Mouse (Mus musculus) myocyte (in vitro differentiated cells): ENCODE measurements around the gene Cog5. TPM values are rescaled to one million over a fixed set of nuclear protein-coding genes. Genes with fewer than 3 reads are reported as not detected.

Source experiments
- H3K27me3 ChIP-seq: one replicate; pipeline ENCODE4 v1.6.1; 2011; ENCODE audit not compliant: control insufficient read depth, insufficient read depth, insufficient read length
- H3K36me3 ChIP-seq: one replicate; pipeline ENCODE4 v1.6.1; 2011; ENCODE audit not compliant: control insufficient read depth, insufficient read depth
- H3K4me2 ChIP-seq: one replicate; pipeline ENCODE4 v1.6.1; 2011; ENCODE audit warnings: low read depth, control low read depth
- H3K4me3 ChIP-seq: one replicate; pipeline ENCODE4 v1.5.1; 2011; ENCODE audit warnings: mild to moderate bottlenecking, control low read depth, moderate library complexity
- H3K79me2 ChIP-seq: one replicate; pipeline ENCODE4 v1.6.1; 2011; ENCODE audit not compliant: control insufficient read depth, insufficient read depth
- H3ac ChIP-seq: one replicate; pipeline ENCODE4 v1.6.1; 2011; ENCODE audit not compliant: control insufficient read depth, insufficient read length
- CEBPB ChIP-seq: IDR thresholded peaks from 2 replicates; pipeline ENCODE4 v1.6.1; 2011; ENCODE audit warnings: mild to moderate bottlenecking, moderate library complexity; ENCODE audit not compliant: poor library complexity, insufficient read depth, severe bottlenecking
- E2F4 ChIP-seq: IDR thresholded peaks from one replicate; pipeline ENCODE4 v1.6.1; 2011; ENCODE audit warnings: mild to moderate bottlenecking, control low read depth, moderate library complexity; ENCODE audit not compliant: insufficient read depth
- MAX ChIP-seq: IDR thresholded peaks from one replicate; pipeline ENCODE4 v1.6.1; 2011; ENCODE audit warnings: low read depth, mild to moderate bottlenecking, control low read depth
- MYOD1 ChIP-seq, 3 experiments: IDR thresholded peaks; one replicate each; pipeline ENCODE4 v1.6.1; 2011; ENCODE audit warnings: control low read depth in 2 of 3, low read depth in 2 of 3, mild to moderate bottlenecking in 2 of 3, moderate library complexity in 1 of 3; ENCODE audit not compliant: insufficient read length in 2 of 3, control insufficient read depth in 1 of 3
- MYOG ChIP-seq, 3 experiments: IDR thresholded peaks; one replicate each; pipeline ENCODE4 v1.6.1; 2011; ENCODE audit warnings: control low read depth in 2 of 3, low read depth in 2 of 3, mild to moderate bottlenecking in 2 of 3; ENCODE audit not compliant: insufficient read length in 2 of 3, control insufficient read depth in 1 of 3, insufficient read depth in 1 of 3
- POLR2A ChIP-seq: IDR thresholded peaks from one replicate; pipeline ENCODE4 v1.6.1; 2011; ENCODE audit warnings: low read depth, mild to moderate bottlenecking, control low read depth, moderate library complexity; ENCODE audit not compliant: insufficient read length
- POLR2AphosphoS2 ChIP-seq: IDR thresholded peaks from one replicate; pipeline ENCODE4 v1.6.1; 2011; ENCODE audit warnings: low read depth, control low read depth; ENCODE audit not compliant: insufficient read length
- REST ChIP-seq: IDR thresholded peaks from one replicate; pipeline ENCODE4 v1.6.1; 2011; ENCODE audit warnings: mild to moderate bottlenecking, control low read depth, moderate library complexity; ENCODE audit not compliant: insufficient read depth, insufficient read length
- SRF ChIP-seq: IDR thresholded peaks from one replicate; pipeline ENCODE4 v1.6.1; 2011; ENCODE audit warnings: low read depth; ENCODE audit not compliant: control insufficient read depth, insufficient read length
- TCF12 ChIP-seq: IDR thresholded peaks from one replicate; pipeline ENCODE4 v1.6.1; 2011; ENCODE audit warnings: mild to moderate bottlenecking, control low read depth; ENCODE audit not compliant: poor library complexity, insufficient read depth, severe bottlenecking
- TCF3 ChIP-seq: IDR thresholded peaks from one replicate; pipeline ENCODE4 v1.6.1; 2011; ENCODE audit warnings: low read depth, control low read depth; ENCODE audit not compliant: insufficient read length
- USF1 ChIP-seq: IDR thresholded peaks from one replicate; pipeline ENCODE4 v1.6.1; 2011; ENCODE audit warnings: low read depth, mild to moderate bottlenecking, control low read depth, moderate library complexity
- polyA plus RNA-seq: library from polyadenylated mRNA; unstranded; fragments of >200 nt; fragmentation: generic; extraction: Trizol; gene quantifications from one replicate; pipeline ENCODE4 v1.2.1, GENCODE M21; 2012; ENCODE audit warnings: missing spikeins

Cog5 gene
- polyA plus RNA-seq, 1 experiment, result 10.2 TPM

DNA sequence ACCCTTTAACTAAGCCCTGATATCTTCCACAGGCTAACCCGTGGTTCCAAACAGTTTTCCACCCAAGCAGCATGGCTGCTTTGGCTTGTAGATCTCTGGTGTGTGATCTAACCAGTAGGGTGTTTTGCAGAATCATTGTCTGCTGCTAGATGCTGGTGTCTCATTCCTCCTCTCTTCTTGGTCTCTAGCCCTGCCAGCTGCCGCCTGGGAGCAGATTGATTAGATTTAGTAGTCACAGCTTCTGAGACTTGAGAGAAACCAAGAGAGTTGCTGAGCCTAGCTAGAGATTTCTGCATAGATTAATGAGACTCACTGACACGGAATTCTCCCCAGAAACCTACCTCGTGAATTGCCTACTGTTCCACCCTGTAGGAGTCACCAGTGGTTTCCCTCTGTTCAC lies 230.4 kb downstream of the Cog5 start:
- H3ac ChIP-seq, result no peak overlapping the region
- H3K27me3 ChIP-seq, result no peaks in the 10 kb centered on the region
- H3K4me3 ChIP-seq, result no peak overlapping the region
- H3K4me2 ChIP-seq, result no peak overlapping the region
- no peak for TF ChIP-seq MYOD1 (IDR thresholded peaks at IDR 0.05; ENCODE audit: control insufficient read depth in 1 of 3, insufficient read length in 2 of 3, low read depth in 2 of 3)
- TF ChIP-seq SRF, result no peak
- no peak for TF ChIP-seq REST
- no peak for TF ChIP-seq POLR2AphosphoS2
- no peak for TF ChIP-seq E2F4
- TF ChIP-seq MYOG (IDR thresholded peaks at IDR 0.05; ENCODE audit: control insufficient read depth in 1 of 3, insufficient read depth in 1 of 3, insufficient read length in 2 of 3, low read depth in 2 of 3), result no peak
- no peak for TF ChIP-seq TCF3
- no peak for TF ChIP-seq CEBPB
- TF ChIP-seq MAX, result no peak
- TF ChIP-seq POLR2A, result no peak
- no peak for TF ChIP-seq TCF12
- no peaks in the 10 kb centered on the region for H3K79me2 ChIP-seq
- H3K36me3 ChIP-seq, result peaks cover 2% of the 10 kb centered on the region

DNA sequence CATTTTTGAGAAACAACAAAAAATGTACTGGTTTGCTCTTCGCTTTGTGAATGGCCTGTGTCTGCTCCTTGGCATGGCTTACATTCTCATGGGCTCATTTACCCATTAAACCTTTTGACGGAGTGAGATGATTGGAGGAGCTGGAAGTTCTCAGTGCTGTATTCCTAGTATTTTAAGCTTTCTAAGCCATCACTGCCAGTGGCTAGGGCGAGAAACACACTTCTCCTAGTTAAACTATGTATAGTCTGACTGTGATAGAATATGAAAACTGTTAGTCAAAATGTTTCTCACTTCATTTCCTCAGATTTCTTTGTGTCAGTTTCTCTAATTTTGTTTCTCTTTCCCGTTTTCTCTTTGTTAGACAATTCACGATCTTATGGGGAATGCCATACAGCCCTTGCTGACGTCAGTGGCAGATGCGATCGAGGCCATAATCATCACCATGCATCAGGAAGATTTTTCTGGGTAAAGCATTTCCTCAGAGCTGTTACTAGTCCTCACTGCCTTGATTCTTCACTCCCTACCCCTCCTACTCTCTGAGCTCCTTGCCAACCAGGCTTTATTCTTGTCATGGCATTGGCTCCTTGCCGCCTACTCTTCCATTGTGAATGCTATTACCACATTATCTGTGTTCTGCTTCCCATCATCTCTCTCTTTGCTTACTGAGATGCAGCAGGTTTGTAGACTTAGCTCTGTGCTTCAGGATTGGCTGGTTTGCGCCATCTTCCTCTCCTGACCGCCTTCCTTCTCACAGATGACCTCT lies 231.4 kb downstream of the Cog5 start:
- H3K36me3 ChIP-seq, result peaks cover 4% of the 10 kb centered on the region
- H3ac ChIP-seq, result no peak overlapping the region
- H3K27me3 ChIP-seq, result no peaks in the 10 kb centered on the region
- H3K79me2 ChIP-seq, result no peaks in the 10 kb centered on the region
- no peak for TF ChIP-seq SRF
- no peak for TF ChIP-seq REST
- no peak for TF ChIP-seq MYOD1 (IDR thresholded peaks at IDR 0.05; ENCODE audit: control insufficient read depth in 1 of 3, insufficient read length in 2 of 3, low read depth in 2 of 3)
- no peak for TF ChIP-seq USF1
- TF ChIP-seq TCF3, result no peak
- TF ChIP-seq TCF12, result no peak
- no peak for TF ChIP-seq MAX
- no peak for TF ChIP-seq CEBPB
- TF ChIP-seq POLR2A, result no peak
- TF ChIP-seq MYOG (IDR thresholded peaks at IDR 0.05; ENCODE audit: control insufficient read depth in 1 of 3, insufficient read depth in 1 of 3, insufficient read length in 2 of 3, low read depth in 2 of 3), result no peak
- TF ChIP-seq POLR2AphosphoS2, result no peak
- no peak overlapping the region for H3K4me3 ChIP-seq
- H3K4me2 ChIP-seq, result no peak overlapping the region

DNA sequence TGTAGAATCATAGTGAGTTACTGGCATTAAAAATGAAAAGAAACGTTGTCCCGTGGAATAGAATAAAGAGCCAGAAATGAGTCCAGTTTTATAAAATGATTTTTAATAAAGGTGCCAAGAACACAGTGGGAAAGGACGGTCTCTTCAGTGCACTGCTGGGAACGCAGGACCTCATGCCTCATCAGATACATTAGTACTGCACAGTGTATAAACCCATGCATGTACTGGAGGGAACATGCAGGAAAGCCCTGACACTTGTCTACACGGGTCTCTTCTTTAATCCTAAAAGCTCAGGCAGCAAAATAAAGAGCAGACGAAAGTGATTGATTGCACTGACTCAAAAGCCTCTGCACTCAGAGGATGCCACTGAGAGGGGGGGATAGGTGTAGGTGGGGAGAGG lies 236.0 kb downstream of the Cog5 start:
- TF ChIP-seq REST (no peak), TCF12 (no peak), POLR2AphosphoS2 (no peak), SRF (no peak), TCF3 (no peak), CEBPB (no peak), POLR2A (no peak), MYOD1 (IDR thresholded peaks at IDR 0.05; ENCODE audit: control insufficient read depth in 1 of 3, insufficient read length in 2 of 3, low read depth in 2 of 3) (no peak), USF1 (no peak), MAX (no peak)
- no peak overlapping the region for H3ac ChIP-seq
- no peaks in the 10 kb centered on the region for H3K27me3 ChIP-seq
- H3K79me2 ChIP-seq, result no peaks in the 10 kb centered on the region
- no peak overlapping the region for H3K4me2 ChIP-seq
- no peak overlapping the region for H3K4me3 ChIP-seq
- H3K36me3 ChIP-seq, result peaks cover 4% of the 10 kb centered on the region

DNA sequence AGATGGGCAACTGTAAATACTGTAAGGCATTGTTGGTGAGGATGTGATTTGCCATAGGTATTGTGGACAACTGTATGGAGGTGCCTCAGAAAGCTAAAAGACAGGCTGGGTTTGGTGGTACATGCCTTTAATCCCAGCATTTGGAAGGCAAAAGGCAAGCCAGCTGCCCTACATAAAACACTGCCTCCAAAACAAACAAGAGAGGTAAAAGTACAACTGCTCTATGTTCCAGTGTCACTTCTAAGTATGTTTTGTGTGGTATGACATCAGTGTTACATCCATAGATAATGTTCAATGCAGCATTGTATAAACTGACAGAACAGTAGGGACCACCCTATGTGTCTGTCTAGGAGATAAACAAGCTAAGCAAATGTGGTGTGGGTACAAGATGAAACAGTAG lies 237.4 kb downstream of the Cog5 start:
- Histone ChIP-seq H3K4me3 (no peak overlapping the region), H3ac (no peak overlapping the region), H3K36me3 (peaks cover 4% of the 10 kb centered on the region), H3K79me2 (no peaks in the 10 kb centered on the region), H3K27me3 (no peaks in the 10 kb centered on the region), H3K4me2 (no peak overlapping the region)
- TF ChIP-seq E2F4 (no peak), POLR2AphosphoS2 (no peak), MYOG (IDR thresholded peaks at IDR 0.05; ENCODE audit: control insufficient read depth in 1 of 3, insufficient read depth in 1 of 3, insufficient read length in 2 of 3, low read depth in 2 of 3) (no peak), REST (no peak), MYOD1 (IDR thresholded peaks at IDR 0.05; ENCODE audit: control insufficient read depth in 1 of 3, insufficient read length in 2 of 3, low read depth in 2 of 3) (no peak), USF1 (no peak), TCF12 (no peak), MAX (no peak), SRF (no peak), POLR2A (no peak), CEBPB (no peak), TCF3 (no peak)

DNA sequence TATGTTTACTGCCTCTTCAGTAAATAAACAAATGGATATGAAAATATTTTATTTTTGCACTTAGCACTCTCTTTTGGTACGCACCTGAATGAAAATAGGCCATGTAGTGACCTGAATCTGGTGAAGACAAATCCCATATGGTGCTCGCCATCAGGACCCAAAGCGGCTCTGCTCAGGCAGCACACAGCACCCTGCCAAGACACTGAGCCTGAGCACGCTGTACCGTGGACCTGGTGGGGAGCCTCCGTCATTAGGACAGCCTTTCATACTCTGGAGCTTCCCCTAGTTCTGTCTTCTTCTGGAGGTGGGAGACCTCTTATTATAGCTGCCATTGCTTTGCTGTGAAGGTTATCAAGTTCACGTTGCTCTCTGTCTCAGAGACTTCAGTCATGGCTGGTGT lies 238.1 kb downstream of the Cog5 start:
- Histone ChIP-seq H3K4me3 (no peak overlapping the region), H3K79me2 (no peaks in the 10 kb centered on the region), H3K36me3 (peaks cover 4% of the 10 kb centered on the region), H3ac (no peak overlapping the region), H3K27me3 (no peaks in the 10 kb centered on the region), H3K4me2 (no peak overlapping the region)
- no peak for TF ChIP-seq MYOG (IDR thresholded peaks at IDR 0.05; ENCODE audit: control insufficient read depth in 1 of 3, insufficient read depth in 1 of 3, insufficient read length in 2 of 3, low read depth in 2 of 3)
- TF ChIP-seq MAX, result no peak
- TF ChIP-seq CEBPB, result no peak
- TF ChIP-seq SRF, result no peak
- no peak for TF ChIP-seq E2F4
- no peak for TF ChIP-seq USF1
- no peak for TF ChIP-seq TCF3
- no peak for TF ChIP-seq REST
- TF ChIP-seq MYOD1 (IDR thresholded peaks at IDR 0.05; ENCODE audit: control insufficient read depth in 1 of 3, insufficient read length in 2 of 3, low read depth in 2 of 3), result no peak
- TF ChIP-seq POLR2AphosphoS2, result no peak
- no peak for TF ChIP-seq TCF12
- no peak for TF ChIP-seq POLR2A
